Mouse (Mus musculus) liver, adult (tissue): ENCODE data around the gene Prr36.

Source experiments
- GATA4 ChIP-seq: IDR thresholded peaks from 2 replicates; pipeline ENCODE4 v1.6.1; 2014; ENCODE audit warnings: mild to moderate bottlenecking, low read length; ENCODE audit not compliant: insufficient replicate concordance

Gene Prr36

DNA sequence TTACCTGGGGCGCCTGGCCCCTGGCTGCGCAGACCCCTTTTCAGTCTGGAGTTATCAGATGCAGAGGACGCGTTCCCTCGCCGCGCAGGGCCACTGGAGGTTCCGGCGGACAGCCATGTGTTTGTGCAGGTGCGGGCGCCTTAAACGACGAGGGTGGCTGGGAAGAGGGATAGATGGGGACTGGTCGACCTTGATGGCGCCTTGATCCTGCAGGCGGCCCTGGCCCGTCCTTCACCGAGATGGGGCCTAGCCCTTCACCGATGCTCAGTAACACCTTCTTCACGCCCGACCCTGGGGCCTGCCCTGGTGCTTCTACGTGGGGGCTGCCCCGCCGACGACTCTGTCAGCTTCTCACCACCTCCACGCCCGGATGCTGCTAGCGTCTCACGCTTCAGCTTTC is 32.0 kb upstream of the Prr36 start:
- no peak for TF ChIP-seq GATA4

DNA sequence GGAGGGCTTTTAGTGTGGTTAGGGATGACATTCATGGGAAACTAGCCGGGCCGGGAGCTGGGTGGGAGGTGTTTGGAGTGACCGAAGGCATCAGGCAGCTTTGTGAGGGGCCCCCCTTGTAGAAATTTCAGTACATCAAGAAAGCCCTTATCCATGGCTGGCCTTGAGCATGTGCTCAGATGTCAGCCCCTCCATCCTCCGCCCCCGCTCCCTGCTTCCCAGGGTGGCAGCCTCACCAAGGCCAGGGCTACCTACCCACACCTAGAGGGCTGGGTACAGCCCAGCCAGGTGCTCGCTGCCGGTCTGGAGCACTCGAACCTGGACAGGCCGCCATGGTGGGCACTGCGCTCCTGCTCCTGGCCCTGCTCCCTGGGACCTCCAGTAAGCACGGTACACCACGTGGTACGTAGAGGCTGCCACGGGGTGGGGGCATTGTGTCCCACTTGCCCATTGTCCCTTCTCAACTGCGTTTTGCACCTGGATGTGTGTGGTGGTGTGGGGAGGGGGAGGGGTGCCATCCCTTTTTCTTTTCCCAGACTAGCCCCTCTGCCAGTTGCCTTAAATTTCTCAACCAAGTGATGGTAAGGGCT is 30.8 kb upstream of the Prr36 start, which contains the start of gene Tgfbr3l:
TSS of gene Tgfbr3l (plus strand) at position 264 of the 590 bp plus-strand sequence.
- TF ChIP-seq GATA4: no peak

DNA sequence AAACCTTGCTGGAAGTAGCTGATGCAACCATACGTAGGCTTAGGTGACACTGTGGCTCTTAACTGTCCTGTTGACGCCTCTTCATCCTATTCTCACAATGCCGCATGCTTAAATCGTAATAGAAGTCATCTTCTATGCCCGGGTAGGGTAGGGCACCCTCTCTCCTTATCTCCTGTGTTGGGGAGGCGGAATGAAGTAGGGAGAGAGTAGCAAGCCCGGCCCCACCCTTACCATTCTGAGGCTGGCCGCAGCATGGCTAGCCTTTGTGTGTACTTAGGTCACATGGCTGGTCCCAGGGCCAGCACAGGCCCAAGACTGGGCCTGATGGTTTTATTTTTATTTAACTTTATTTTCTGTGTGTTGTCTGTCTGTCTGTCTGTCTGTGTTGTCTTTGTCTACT is 30.0 kb upstream of the Prr36 start:
- TF ChIP-seq GATA4: no peak

DNA sequence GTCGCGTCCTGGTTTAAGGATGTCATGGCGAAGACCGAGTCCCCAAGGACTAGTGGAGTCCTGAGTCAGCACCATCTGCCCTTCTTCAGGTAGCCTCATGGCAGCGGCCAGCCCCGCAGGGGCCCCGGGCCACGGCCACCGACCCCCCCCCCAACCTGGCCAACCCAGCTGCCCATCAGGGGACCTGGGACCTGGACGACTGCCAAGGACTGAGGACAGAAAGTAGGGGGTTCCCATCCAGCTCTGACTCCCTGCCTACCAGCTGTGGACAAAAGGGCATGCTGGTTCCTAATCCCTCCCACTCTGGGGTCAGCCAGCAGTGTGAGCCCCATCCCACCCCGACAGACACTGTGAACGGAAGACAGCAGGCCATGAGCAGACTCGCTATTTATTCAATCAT is 28.5 kb upstream of the Prr36 start:
- no peak for TF ChIP-seq GATA4

DNA sequence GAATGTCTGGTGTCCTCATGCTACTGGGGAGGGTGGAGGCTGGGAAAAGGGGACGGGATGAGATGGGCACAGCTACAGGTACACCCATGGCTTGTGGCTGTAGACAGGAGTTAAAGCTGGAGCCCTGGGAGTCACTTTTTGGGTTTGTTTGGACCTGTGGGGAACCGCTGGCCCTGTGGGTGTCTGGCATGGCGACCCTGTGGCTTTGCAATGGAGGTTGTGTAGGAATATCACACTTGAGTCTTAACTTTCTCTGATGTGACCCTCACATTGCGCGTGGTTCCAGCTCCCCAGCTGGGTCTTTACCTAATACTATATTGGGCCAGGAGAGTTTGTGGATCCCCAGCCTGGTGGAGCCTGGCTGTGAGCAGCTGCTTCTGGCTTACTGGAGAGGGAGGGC is 27.8 kb upstream of the Prr36 start:
- no peak for TF ChIP-seq GATA4

DNA sequence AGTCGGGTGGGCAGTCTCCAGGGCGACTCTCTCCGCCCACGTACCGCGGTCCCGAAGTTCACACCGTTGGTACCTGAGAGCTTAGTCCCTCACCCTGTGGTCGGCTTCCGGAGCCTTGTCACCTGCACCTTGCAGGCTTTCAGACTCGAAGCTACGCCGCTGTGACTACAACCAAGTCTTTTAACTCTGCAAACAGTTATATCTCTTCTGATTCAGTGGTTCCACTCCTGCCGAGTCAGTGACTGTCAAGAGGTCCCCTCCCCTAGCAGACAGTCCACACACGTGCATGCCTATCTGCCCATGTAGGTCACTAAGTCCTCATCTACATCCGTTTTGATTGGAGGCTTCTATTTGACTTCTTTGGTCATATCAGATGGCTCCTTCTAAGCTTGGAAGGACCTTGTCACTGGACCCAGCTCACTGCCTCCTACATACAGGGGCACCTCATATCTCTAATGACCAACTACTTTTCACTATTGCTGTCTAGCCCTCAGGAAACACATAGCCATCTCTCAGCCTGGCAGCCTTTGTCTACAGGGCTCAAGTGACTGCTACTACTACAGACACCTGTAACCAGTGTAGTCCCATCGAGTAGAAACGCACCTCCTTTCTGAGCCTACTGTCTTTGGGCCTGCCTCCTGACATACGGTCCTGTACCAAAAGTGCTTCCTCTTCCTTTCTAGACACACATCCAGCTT is 22.1 kb upstream of the Prr36 start:
- TF ChIP-seq GATA4: no peak

DNA sequence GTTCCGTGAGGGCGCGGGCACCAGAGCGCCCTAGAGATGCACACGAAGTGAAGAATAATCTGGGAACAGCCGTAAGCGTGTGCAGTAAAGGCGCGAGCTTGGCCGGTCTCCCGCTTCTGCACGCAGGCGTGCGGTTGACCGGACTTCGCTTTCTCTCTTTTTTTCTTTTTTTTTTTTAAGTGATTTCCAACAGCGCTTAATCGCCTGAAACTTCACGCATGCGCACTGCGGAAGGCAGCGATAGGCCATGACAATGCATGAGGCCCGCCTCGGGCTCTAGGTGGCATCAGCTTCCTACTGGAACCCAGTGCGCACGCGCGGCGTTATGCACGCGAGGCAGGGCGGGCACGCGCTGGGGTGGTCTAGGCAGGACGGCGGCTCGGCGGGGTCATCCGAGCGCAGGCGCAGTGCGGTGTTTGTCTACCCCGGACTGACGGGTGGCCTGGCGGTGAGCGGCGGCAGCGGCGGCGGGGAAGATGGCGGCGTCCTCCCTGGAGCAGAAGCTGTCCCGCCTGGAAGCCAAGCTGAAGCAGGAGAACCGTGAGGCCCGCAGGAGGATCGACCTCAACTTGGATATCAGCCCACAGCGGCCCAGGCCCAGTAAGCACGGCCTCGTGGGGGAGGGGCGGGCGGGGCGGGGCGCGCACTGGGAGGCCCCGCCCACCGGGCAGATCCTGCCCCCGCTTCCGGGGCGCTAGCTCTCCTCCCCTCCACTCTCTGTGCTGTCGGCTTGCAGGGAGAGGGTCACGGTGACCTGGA is 21.4 kb upstream of the Prr36 start, which contains the start of the genes Map2k7 and Gm49320:
TSS of gene Map2k7 (plus strand) at position 307 of the 759 bp plus-strand sequence.
TSS of gene Gm49320 (plus strand) at position 432 of the 759 bp plus-strand sequence.
- TF ChIP-seq GATA4: peak; percentile 19; the same call in 1 of the 2 replicates

DNA sequence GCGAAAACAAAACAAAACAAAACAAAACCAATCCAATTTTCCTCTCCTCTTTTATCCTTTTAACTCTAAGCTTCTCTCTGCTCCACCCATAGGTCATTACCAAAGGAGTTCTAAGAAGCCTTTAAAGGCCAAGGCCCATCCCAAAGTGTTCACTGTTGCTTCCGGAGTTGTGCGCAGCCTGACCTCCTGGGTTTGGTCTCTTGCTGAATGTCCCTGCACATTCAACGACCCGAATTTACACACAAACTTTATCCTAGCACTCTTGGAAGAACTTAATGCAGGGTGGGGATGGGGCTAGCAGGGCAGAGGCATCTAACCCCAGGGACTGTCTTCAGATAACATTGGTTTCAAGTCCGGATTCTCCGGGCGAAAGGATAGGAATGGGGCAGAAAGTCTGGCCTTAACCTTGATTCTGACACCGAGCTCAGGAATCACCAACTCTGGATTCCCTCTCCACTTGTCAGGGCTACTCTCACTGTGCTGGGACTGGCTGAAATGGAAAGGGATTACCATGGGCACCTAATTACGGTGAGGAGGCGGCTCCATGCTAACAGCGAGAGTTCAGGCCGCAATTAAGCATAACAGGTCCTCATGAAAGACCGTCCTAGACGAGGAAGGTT is 20.7 kb upstream of the Prr36 start:
- no peak for TF ChIP-seq GATA4

DNA sequence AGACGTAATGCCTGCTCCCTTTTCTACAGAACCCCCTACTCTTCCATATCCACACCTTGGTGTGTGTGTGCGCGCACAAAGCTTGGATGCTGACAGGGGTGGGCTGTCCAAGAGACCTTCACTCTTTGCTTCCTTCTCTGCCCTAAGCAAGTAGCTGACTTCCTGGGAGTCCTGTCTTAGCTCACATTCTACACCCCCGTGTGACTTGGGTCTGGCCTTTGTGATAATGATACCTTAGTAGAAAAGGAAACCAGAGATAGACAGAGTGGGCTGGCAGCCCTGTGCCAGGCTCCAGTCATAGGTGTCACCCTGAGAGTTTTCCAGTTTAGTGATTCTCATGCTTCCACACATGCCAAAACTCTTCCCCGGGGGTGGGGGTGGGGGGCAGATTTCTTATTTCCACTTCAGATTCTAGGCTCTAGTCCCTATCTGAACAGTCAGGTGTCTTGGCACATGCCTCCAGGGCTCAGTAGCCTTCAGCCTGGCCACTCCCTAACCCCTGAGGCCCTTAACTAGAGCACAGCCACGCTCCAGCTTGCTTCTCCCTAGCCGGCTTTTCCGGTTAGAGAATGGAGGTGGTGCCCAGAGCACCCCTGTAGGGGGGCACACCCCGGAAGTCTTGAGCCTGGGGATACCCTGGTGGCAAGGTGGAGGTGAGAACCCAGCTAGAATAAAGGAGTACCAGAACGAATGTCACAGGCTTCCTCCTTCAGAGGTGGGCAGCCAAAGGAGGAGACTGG is 13.5 kb upstream of the Prr36 start:
- TF ChIP-seq GATA4: no peak

DNA sequence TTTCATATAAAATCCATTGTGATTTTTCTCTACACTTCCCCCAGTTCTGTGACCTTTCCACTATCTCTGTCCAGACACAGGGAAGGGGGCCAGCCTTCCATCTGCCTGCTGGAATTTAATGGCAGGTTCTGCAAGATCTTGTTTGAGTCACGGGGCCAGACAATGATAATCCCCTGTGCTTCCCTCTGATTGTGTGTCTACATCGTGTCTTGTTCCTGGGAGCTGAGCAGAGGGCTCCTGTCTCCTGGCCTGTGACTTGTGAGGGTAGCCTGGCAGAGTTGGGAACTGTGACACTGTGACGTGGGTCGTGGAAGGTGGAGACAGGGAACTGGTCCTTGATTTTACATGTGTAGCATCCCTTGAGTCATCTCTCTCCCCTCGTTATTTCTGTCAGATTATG is 12.5 kb upstream of the Prr36 start:
- TF ChIP-seq GATA4: no peak

DNA sequence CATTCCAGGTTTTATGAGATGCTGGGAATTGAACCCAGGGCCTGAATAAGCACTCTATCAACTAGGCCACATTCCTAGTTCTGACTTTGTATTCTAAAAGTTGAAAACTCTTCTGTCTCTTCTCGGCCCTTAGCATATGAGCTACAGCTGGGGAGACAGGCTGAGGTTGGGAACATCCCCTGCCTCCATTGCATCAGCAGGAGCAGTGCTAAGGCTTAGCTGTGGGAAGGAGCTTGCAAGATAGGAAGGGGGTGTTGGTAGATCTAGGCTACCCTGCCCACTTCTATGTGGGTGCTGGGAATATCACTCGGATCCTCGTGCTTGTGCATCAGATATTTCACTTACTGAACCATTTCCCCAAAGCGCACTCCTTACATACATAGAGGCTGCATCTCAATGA is 10.7 kb upstream of the Prr36 start:
- no peak for TF ChIP-seq GATA4

DNA sequence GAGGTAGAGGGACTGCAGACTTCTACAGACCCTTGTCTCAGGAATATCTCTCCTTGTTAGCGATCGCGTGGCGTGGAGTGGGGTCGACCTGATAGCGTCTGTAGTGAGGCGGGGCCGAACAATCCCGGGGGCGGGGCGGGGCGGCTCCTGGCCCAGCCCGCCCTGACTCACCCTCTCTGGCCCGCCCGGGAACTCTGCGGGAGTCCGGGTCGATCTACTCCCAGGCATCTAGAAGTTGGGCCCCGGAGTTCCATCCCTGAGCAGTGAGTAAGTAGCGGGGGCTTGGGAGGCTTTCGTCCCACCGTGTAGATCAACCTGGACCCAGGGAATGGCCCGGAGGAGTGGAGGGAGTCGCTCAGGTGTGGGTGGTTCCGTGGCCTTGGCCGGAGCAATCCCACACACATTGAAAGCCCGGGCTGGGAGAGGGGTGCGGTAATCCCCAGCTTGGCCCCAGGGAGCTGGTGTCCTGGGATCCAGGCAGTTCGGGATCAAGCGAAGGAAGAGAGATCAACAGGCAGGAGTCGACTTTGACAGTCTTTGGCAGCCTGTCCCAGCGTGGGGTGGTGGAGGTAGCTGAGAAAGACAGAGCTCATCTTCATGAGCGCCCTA is 9.6 kb upstream of the Prr36 start, which contains the start of gene Lrrc8e:
TSS of gene Lrrc8e (plus strand) at position 89 of the 609 bp plus-strand sequence.
- no peak for TF ChIP-seq GATA4

DNA sequence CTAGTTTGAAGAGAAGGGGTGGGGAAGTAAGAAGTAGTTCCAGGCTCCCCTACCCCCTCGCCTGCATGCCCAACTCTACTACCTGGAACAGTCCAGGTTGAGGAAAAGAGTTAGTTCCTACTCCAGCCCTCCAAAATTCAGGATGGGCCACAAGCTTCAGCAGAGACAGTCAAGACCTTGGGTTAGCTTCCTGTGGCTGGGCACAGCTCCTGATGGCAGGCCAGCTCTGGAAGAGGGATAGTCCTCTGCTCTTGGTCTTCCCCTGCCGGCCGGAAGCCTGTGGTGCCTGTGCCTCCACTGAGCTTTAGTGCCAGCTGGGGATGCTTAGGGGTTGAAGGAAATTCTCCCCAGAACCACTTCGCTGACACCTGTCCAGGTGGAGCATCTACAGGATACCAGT is 9.1 kb upstream of the Prr36 start:
- no peak for TF ChIP-seq GATA4

DNA sequence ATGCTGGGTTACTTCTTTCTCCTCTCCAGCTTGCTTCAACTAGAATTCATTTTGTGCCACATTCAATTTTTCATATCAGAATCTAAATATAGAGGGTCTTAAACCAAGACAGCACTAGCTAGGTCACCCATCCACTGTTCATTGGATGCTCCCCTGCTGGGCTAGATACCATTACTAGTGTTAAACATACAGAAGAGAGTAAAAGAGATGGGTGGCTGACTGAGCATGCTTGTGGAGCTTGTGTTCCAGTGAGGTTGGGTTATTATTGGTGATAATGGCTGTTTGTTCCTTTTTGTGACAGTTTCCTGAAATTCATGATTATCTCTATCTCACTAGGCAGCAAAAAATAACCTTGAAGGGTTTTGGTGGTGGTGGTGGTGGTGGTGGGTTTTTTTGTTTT is 4.8 kb upstream of the Prr36 start:
- TF ChIP-seq GATA4: no peak
